Mouse (Mus musculus) midbrain, embryonic 13.5 days (tissue): ENCODE measurements at regions not wholly inside any gene's neighbourhood (a gene's known extent, or its start where the extent isn't known, plus 50 kb on each side); places are given as distances from the start of the nearest gene placed in this dataset.
A peak's percentile ranks its signal among the peaks of the same experiment; 100 is the strongest.
"Not testable (repeated sequence)": the region's sequence is repeated elsewhere in the genome, so short reads cannot be mapped to it uniquely, and the experiment has no call there.

Experiments
- ATAC-seq: fragments of 200-750 bp; cut with Nextera tagmentation; 2 replicates; pipeline ENCODE4 v1.8.0; 2017; ENCODE audit warnings: mild to moderate bottlenecking, moderate TSS enrichment, moderate library complexity
- H3K27ac ChIP-seq: fragments of 300-500 bp; sonication (generic); 2 replicates; pipeline ENCODE4 v1.5.1; 2015; ENCODE audit warnings: inconsistent platforms, mild to moderate bottlenecking, moderate library complexity
- H3K27me3 ChIP-seq: fragments of 300-500 bp; sonication (generic); 2 replicates; pipeline ENCODE4 v1.6.1; 2015; ENCODE audit warnings: mild to moderate bottlenecking, inconsistent platforms
- H3K36me3 ChIP-seq: fragments of 300-500 bp; sonication (generic); 2 replicates; pipeline ENCODE4 v1.6.1; 2015; ENCODE audit warnings: mild to moderate bottlenecking, inconsistent platforms
- H3K4me1 ChIP-seq: fragments of 300-500 bp; sonication (generic); replicated peaks from 2 replicates; pipeline ENCODE4 v1.6.1; 2015; ENCODE audit warnings: inconsistent platforms
- H3K4me2 ChIP-seq: fragments of 300-500 bp; sonication (generic); replicated peaks from 2 replicates; pipeline ENCODE4 v1.6.1; 2015; ENCODE audit warnings: moderate library complexity, mild to moderate bottlenecking, inconsistent platforms
- H3K4me3 ChIP-seq: fragments of 300-500 bp; sonication (generic); replicated peaks from 2 replicates; pipeline ENCODE4 v1.5.1; 2015; ENCODE audit warnings: mild to moderate bottlenecking, inconsistent platforms
- H3K9ac ChIP-seq: fragments of 300-500 bp; sonication (generic); replicated peaks from 2 replicates; pipeline ENCODE4 v1.6.1; 2015; ENCODE audit warnings: mild to moderate bottlenecking, inconsistent platforms
- H3K9me3 ChIP-seq: fragments of 300-500 bp; sonication (generic); 2 replicates; pipeline ENCODE4 v1.6.1; 2016; ENCODE audit warnings: mild to moderate bottlenecking, inconsistent platforms
- WGBS: fragments of 180-500 bp; shearing (Covaris S2); methylation state at CpG from one replicate; pipeline ENCODE4 v1.1.7; 2015; 5-methylcytosine and 5-hydroxymethylcytosine counted together

DNA sequence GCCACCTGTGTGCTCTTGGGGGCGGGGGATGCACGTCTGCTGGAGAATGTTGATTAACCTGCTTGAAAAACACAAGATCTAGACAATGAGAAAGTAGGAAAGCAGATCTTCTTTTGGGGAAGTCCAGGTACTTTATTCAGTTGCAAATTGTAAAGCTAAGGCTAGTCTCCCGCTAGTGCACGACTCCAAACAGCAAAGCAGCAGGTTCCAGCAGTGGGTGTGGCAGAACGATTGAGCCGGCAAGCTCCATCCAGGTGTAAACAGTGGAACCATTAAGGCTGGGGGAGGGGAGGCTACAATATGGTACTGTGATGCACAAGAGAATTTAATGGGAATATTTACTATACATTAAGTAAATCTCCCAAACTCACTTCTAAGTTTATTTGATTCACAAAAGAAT lies 448.6 kb upstream of the Cobl start:
- 49% methylated on average over 6 of the region's 6 CpGs for WGBS
- not testable (repeated sequence) for H3K4me3 ChIP-seq, H3K9me3 ChIP-seq, H3K36me3 ChIP-seq, H3K27me3 ChIP-seq, H3K4me2 ChIP-seq, H3K4me1 ChIP-seq, H3K27ac ChIP-seq, H3K9ac ChIP-seq, ATAC-seq

DNA sequence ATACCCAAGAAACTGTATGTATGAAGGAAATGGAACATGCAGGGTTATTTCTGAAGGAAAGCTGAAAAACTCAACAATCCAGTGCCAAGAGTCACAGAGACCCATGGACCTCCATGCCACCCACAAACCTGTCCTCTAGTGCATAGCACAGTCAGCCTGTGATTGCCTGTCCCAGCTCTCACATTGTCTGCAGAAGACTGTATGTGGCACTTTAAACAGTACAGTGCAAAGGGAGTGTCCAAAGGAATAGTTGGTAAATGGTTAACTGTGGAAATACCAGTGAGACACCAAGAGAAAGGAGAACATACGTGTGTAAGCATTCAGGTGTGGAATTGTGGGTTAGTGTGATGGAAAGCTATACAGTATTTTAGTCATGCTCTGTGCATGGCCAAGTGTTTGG lies 409.0 kb upstream of the Cobl start:
- no peak overlapping the region for H3K4me2 ChIP-seq
- no peak for ATAC-seq
- no peak overlapping the region for H3K4me3 ChIP-seq
- H3K9ac ChIP-seq, result no peak overlapping the region
- no peak overlapping the region for H3K27ac ChIP-seq
- WGBS, result 82% methylated on average over 1 of the region's 1 CpGs
- H3K36me3 ChIP-seq, result no peaks in the 10 kb centered on the region
- no peaks in the 10 kb centered on the region for H3K4me1 ChIP-seq
- H3K9me3 ChIP-seq, result no peaks in the 10 kb centered on the region
- no peaks in the 10 kb centered on the region for H3K27me3 ChIP-seq

DNA sequence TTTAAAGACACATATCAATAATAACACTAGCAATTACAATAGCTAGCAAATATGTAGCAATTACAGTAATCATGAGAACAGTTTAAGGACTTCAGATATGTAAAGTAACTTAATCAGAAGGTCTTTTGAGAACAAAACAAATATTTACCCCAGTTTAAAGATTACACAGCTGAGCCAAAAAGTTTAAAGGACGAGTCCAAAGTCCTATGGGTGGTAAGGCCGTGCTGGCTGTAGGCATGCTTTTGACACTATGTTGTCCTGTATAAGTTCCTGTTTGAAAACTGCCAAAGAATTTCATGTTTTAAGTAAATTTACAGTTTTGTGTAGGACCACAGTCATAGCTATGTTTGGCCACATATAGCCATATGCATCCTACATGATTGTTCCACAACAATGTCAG lies 408.0 kb upstream of the Cobl start:
- WGBS, result 85% methylated on average over 2 of the region's 2 CpGs
- Histone ChIP-seq H3K27ac (no peak overlapping the region), H3K27me3 (no peaks in the 10 kb centered on the region), H3K4me1 (no peaks in the 10 kb centered on the region), H3K9ac (no peak overlapping the region), H3K36me3 (no peaks in the 10 kb centered on the region), H3K9me3 (no peaks in the 10 kb centered on the region), H3K4me2 (no peak overlapping the region), H3K4me3 (no peak overlapping the region)
- no peak for ATAC-seq

DNA sequence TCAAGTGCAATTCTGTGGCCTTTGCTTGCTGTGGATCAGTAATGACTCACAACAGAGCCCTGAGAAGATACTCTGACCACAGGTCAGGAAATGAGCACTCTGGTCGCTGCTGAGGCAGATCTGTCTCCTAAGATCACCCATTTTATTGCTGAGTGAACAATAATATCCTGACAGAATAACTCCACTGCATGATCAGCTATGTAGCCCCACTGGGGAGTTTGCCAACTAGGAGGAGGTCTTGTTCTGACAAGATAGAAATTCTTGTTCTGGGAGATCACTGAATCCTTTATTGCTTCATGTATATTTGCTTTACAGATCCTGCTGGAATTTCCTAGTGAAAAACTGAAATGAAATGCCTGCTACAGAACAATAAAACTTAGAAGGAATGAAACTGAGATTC lies 407.6 kb upstream of the Cobl start:
- 58% methylated on average over 1 of the region's 1 CpGs for WGBS
- Histone ChIP-seq H3K4me2 (no peak overlapping the region), H3K9ac (no peak overlapping the region), H3K27ac (no peak overlapping the region), H3K4me3 (no peak overlapping the region), H3K4me1 (no peaks in the 10 kb centered on the region), H3K9me3 (no peaks in the 10 kb centered on the region), H3K27me3 (no peaks in the 10 kb centered on the region), H3K36me3 (no peaks in the 10 kb centered on the region)
- ATAC-seq, result no peak

DNA sequence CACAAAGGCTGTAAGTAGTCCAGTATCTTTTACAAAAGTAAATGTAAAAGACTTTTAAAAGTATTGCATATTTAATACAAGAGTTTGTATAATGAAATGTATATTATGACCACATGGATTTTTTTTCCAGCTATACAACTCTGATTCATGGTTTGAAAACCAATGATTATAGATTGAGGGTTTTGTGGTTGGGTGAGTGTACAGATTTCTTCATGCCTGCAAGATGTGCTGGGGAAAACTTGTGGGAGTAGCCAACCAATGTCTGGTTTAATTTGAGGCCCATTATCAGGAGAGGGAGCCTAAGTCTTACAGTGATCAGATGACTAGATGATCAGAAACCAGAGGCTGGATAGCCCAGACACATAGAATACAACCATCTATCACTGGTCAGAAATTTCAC lies 402.8 kb upstream of the Cobl start:
- ATAC-seq, result no peak
- Histone ChIP-seq H3K4me2 (no peak overlapping the region), H3K9ac (no peak overlapping the region), H3K36me3 (no peaks in the 10 kb centered on the region), H3K4me1 (no peaks in the 10 kb centered on the region), H3K27ac (no peak overlapping the region), H3K9me3 (no peaks in the 10 kb centered on the region), H3K27me3 (no peaks in the 10 kb centered on the region), H3K4me3 (no peak overlapping the region)

DNA sequence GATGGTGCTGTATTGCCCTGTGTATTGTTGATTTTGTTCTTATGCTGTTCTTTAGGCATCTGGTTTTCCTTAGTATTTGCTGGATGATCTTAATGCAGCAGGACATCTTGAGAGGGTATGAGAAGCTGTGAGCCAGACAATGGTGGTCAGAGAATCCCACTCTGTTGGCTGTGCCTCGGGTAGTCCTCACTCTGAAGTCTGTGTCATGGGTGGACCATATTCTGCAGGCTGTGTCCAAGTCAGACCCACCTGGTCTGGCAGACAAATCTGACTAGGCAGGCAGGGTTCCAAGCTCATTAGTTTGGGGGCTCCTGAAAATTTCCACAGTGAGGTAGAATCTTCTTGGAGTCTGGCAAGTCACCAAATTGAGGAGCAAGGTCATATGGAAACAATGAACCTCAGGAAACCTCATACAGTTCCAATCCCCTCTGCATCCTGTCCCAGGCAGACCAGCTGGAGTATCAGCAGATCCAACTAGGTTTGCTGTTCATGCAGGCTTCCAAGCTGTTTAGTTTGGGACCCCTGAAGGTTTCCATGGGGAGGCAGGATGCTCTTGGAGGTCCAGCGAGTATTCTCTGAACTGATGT lies 400.4 kb upstream of the Cobl start:
- Histone ChIP-seq H3K4me2 (no peak overlapping the region), H3K27ac (no peak overlapping the region), H3K27me3 (no peaks in the 10 kb centered on the region), H3K4me1 (no peaks in the 10 kb centered on the region), H3K36me3 (no peaks in the 10 kb centered on the region), H3K9ac (no peak overlapping the region), H3K9me3 (no peaks in the 10 kb centered on the region), H3K4me3 (no peak overlapping the region)
- WGBS, result 82% methylated on average over 2 of the region's 2 CpGs
- no peak for ATAC-seq

DNA sequence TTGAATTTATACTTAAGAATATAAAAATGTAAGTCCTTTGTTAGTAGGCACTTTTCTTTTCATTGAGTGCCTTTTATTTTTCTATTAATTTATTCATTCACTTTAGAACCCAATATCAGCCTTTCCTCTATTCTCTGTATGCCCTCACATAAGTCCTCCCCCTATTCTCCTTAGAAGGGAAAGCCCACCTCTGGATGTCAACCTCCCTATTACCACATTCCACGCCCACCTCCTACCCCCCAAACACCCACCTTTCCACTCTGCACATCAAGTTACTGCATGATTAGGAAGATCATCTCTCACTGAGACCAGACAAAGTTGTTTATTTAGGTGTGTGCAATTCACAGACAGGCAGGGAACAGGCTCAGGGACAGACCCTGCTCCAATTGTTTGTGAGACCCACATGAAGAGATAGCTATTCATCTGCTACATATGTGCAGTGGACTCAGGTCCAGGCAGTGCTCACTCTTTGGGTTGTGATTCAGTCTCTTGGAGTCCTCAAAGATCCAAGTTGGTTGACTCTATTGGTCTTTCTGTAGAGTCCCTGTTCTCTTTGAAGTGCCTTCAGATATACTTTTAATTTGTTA lies 394.7 kb upstream of the Cobl start:
- Histone ChIP-seq H3K27ac (no peak overlapping the region), H3K27me3 (no peaks in the 10 kb centered on the region), H3K4me1 (no peaks in the 10 kb centered on the region), H3K4me3 (no peak overlapping the region), H3K4me2 (no peak overlapping the region), H3K9me3 (no peaks in the 10 kb centered on the region), H3K36me3 (no peaks in the 10 kb centered on the region), H3K9ac (no peak overlapping the region)
- ATAC-seq, result peak; percentile 40; the same call in 1 of the 2 replicates
- 82% methylated on average over 1 of the region's 1 CpGs for WGBS

DNA sequence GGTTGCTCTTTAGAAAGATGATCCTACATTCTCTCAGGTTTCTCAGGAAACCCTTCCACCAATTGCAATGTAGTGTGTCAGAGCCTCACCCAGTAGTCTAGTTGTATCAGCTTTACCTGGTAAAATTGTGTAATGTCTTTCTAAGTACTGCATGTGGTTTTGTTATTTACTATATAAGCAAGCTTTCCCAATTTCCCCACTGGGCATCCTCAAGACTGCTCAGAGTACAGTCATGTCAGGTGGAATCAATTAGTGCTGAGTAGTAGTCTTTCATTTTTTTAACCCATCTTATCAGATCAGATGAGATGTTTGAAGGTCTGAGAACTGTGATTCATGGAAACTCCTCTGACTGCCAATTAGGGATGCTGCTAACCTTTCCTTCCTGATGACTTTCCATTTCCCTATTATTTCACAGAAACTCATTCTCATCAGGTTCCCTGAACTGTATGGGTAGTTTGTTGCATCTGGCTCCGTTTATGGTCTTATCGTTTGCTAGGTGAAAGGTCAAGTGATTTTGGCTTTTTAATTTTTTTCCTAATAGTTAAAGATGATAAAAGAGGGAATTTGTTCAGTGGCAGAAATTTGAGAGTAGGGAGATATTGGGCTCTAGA lies 393.6 kb upstream of the Cobl start:
- Histone ChIP-seq H3K27me3 (no peaks in the 10 kb centered on the region), H3K4me3 (no peak overlapping the region), H3K36me3 (no peaks in the 10 kb centered on the region), H3K4me2 (no peak overlapping the region), H3K9me3 (no peaks in the 10 kb centered on the region), H3K4me1 (no peaks in the 10 kb centered on the region), H3K27ac (no peak overlapping the region), H3K9ac (no peak overlapping the region)
- WGBS, result 94% methylated on average over 2 of the region's 2 CpGs
- ATAC-seq, result peak; percentile 58; the same call in 1 of the 2 replicates

DNA sequence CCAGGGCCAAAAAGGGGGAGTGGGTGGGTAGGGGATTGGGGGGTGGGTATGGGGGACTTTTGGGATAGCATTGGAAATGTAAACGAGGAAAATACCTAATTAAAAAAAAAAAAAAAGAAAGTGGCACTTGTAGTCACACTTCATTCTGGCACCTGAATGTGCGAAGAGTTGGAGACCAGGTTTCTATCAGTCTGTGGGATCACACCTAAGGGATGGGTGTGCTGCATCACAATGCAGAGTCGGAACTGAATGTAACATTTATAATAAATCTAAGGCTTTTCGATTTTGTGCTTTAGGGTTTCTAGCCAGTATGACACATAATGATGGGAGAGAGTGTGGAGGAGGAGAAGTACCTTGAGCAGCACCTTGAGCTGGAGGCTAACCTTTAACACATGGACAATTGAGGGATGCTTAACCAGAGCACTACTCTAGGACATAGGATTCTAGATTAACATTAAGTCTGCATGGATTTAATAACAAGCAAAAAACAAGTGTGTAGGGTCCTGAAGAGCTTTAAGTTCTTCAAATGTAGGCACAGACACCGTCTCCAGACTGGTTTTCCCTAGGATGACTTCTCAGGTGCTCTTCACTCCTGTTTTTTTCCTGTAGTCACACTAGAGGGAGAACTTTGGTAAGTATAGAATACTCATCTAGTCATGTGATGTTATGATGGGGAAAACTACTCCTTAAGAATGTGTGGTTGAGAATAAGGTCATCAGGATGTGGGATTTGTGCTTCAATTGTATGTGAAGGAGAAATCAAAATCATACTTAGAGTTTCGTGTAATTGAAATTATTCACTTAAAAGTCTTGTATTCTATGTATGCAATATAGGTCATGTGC lies 392.8 kb upstream of the Cobl start:
- no peaks in the 10 kb centered on the region for H3K9me3 ChIP-seq
- no peak overlapping the region for H3K27ac ChIP-seq
- H3K4me3 ChIP-seq, result no peak overlapping the region
- ATAC-seq, result 0 out of 2 replicates have a peak, but pooled peaks have one; percentile 37
- H3K27me3 ChIP-seq, result no peaks in the 10 kb centered on the region
- H3K9ac ChIP-seq, result no peak overlapping the region
- no peak overlapping the region for H3K4me2 ChIP-seq
- no peaks in the 10 kb centered on the region for H3K36me3 ChIP-seq
- WGBS, result 83% methylated on average over 6 of the region's 6 CpGs
- H3K4me1 ChIP-seq, result no peaks in the 10 kb centered on the region

DNA sequence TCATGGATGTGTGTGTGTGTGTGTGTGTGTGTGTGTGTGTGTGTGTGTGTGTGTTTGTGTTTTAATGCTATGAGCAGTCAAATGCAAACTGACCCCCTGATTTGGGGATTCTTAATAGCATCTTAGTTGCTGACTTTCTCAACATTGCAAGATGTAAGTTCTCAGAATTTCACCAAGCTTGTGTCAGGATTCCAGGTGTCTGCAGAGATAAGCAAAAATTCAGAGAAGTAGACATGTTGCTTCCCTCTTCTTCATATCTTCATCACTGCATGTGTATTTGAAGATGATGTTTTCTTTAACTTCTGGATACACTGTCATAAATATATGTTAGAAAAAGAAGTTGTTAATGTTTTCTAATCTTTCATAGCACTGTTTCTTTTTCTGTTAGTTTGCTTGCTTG lies 383.0 kb upstream of the Cobl start:
- ATAC-seq, result no peak
- no peak overlapping the region for H3K4me2 ChIP-seq
- H3K4me3 ChIP-seq, result no peak overlapping the region
- no peak overlapping the region for H3K27ac ChIP-seq
- H3K36me3 ChIP-seq, result no peaks in the 10 kb centered on the region
- no peaks in the 10 kb centered on the region for H3K9me3 ChIP-seq
- no peak overlapping the region for H3K9ac ChIP-seq
- no peaks in the 10 kb centered on the region for H3K4me1 ChIP-seq
- H3K27me3 ChIP-seq, result no peaks in the 10 kb centered on the region

DNA sequence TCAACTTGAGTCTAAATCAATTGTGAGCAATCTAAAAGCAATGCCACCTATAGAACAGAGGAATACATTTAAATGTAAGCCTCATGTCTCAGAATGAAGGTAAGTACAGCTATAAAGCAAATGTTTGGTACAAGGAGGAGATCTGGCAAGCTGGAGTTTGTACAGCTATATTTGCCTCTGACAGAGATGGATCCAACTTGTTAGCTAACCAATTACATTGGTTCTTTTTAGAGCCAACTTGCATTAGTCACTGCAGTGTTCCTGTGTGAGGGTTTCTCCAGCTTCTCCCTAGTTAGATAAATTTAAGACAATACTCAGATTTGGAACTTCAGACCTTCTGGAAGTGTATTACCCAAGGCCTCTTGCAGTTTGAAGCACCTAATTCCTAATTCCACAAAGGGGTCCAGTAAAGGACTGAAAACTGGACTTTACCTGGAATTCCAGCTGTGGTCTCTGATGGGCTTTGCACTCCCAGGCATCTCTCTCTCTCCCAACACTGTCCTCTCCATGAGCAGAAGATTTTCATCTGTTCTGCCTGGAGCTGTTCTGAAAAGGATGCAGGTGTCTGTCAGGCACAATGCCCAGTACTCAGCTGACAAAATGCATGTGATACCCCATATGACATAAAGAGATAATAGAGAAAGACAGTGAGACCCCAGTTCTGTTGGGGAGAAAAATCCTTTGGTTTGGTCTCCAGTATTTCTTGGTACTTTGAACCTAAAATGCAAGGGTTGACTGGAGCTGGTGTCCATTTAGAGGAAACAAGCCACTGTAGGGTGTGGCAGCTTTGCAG lies 379.1 kb upstream of the Cobl start:
- Histone ChIP-seq H3K9ac (no peak overlapping the region), H3K27me3 (no peaks in the 10 kb centered on the region), H3K4me3 (no peak overlapping the region), H3K4me2 (no peak overlapping the region), H3K27ac (no peak overlapping the region), H3K4me1 (no peaks in the 10 kb centered on the region), H3K9me3 (no peaks in the 10 kb centered on the region), H3K36me3 (no peaks in the 10 kb centered on the region)
- no peak for ATAC-seq

DNA sequence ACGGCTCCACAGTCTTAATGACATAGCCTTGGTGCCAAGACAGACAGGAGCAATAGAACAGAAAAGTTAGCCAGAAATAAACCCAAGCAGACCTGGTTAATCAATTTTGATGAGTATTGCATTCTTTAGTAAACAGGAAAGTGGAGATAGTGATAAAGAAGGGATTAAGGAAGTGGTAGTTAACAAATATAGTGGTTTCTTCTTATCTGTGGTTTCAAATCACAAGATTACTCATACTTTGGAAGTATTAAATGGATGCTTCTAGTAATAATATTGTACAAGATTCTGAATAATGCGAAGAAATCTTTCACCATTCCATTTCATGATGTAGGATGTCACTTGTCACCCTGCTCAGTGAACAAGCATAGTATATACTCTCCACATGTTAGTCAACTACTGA lies 376.6 kb upstream of the Cobl start:
- Histone ChIP-seq H3K27ac (no peak overlapping the region), H3K9me3 (no peaks in the 10 kb centered on the region), H3K27me3 (no peaks in the 10 kb centered on the region), H3K4me1 (no peaks in the 10 kb centered on the region), H3K4me2 (no peak overlapping the region), H3K4me3 (no peak overlapping the region), H3K36me3 (no peaks in the 10 kb centered on the region), H3K9ac (no peak overlapping the region)
- no peak for ATAC-seq
- WGBS, result 87% methylated on average over 2 of the region's 2 CpGs
